ENCODE assay signal across 9 mouse cellular contexts in the genomic region with DNA sequence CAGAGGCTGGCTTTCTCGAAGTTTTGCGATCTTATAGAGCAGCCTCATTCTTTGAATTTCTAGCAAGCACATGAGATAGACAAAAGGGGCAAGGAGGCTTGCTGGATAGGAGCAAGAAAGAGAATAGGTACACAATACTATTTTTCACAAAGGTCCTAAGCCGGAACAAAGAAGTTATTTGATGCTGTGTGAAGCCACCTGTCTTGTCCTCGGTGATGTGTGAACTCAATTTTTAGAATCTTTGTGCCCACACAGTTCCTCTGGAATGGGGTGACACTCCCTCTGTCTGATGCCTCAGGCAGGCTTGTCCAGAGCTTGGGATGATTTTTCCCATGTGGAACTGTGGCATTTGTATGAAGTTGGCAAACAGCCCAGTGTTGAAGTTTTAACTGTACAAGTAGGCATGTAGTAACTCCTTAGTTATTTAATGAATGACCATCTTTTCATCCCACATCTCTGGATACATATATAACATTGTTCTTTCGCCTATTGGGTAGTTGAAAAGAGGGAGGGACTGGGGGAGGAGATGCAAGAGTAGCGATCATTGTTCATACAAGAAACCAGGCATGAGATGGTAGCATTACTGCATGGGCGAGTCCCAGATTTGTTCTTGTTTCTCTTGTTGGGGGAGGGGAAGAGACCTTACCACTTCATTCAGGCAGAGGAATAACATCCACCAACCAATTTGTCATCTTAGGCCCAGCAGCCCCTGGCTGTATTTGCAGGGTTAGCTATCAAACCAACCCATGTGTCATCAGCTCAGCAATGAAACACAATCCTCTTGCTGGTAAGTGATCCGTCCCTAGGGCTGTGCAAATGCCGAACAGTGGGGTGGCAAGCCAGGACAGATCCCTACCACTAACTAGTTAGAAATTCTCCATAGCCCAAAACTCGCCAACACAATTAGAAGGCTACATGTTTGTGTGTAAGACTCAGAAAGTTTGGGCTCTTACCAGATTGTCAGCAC.
DNase-seq lines count a peak whose midpoint lies in the region; ATAC-seq and TF ChIP-seq lines count a peak whose summit lies in the region.
"Had no signal": no experiment of that assay in that cellular context is flagged by ENCODE, and none has a peak within 500 bp of the region (broad histone marks: within the 10 kb centered on the region; RNA-seq: fewer than 3 reads in every experiment).

No protein-coding gene starts in this region.

- H3K9ac ChIP-seq in heart, embryonic 15.5 days = peak overlapping the region; percentile 56
- H3K9ac ChIP-seq in midbrain, embryonic 11.5 days (ENCODE audit: low read length) = peak overlapping the region; percentile 78

- peaks cover 2% of the 10 kb centered on the region; the same call in 1 of the 2 replicates for H3K27me3 ChIP-seq in heart, embryonic 15.5 days
- H3K27me3 ChIP-seq in midbrain, embryonic 11.5 days (ENCODE audit: control insufficient read depth, insufficient read depth, low read length) = peaks cover 6% of the 10 kb centered on the region; the same call in 1 of the 2 replicates

- WGBS in heart, embryonic 15.5 days = 47% methylated on average over 10 of the region's 10 CpGs
- 18% methylated on average over 10 of the region's 10 CpGs for WGBS in midbrain, embryonic 11.5 days

- no peak for ATAC-seq in heart, embryonic 15.5 days (replicated peaks; ENCODE audit: insufficient number of reproducible peaks, insufficient read depth, low FRiP score, low read depth)
- 0 out of 2 replicates have a peak, but pooled peaks have one; percentile 6 for ATAC-seq in midbrain, embryonic 11.5 days (ENCODE audit: low FRiP score)

- no peak for TF ChIP-seq POLR2A in cortical plate, adult 2 months (IDR thresholded peaks at IDR 0.05; ENCODE audit: extremely low read depth, insufficient read depth, low read length)

- no peaks in the 10 kb centered on the region for H3K36me3 ChIP-seq in heart, embryonic 15.5 days
- no peaks in the 10 kb centered on the region for H3K36me3 ChIP-seq in midbrain, embryonic 11.5 days (ENCODE audit: control insufficient read depth, insufficient read depth, low read length)
- H3K36me3 ChIP-seq: G1E had no signal

- TF ChIP-seq CTCF in cortical plate, adult 2 months (IDR thresholded peaks at IDR 0.05; ENCODE audit: extremely low read depth, insufficient read depth, low read length) = no peak

- H3K4me2 ChIP-seq in heart, embryonic 15.5 days = peak overlapping the region; percentile 74
- peak overlapping the region; percentile 57 for H3K4me2 ChIP-seq in midbrain, embryonic 11.5 days

- no peaks in the 10 kb centered on the region; the same call in 1 of the 2 replicates for H3K4me1 ChIP-seq in cortical plate, adult 2 months (ENCODE audit: control insufficient read depth, insufficient read depth, low read length)
- H3K4me1 ChIP-seq in heart, embryonic 15.5 days (replicated peaks) = peaks cover 9% of the 10 kb centered on the region
- H3K4me1 ChIP-seq in midbrain, embryonic 11.5 days (ENCODE audit: control insufficient read depth, insufficient read depth, low read length) = peaks cover 2% of the 10 kb centered on the region; the same call in 1 of the 2 replicates

- H3K4me3 ChIP-seq in cortical plate, adult 2 months (ENCODE audit: insufficient read depth, low read length) = no peak overlapping the region
- peak overlapping the region; percentile 63 for H3K4me3 ChIP-seq in heart, embryonic 15.5 days
- H3K4me3 ChIP-seq in midbrain, embryonic 11.5 days (ENCODE audit: low read depth, low read length) = peak overlapping the region; percentile 61

- H3K27ac ChIP-seq in cortical plate, adult 2 months (ENCODE audit: insufficient read depth, low read length) = peak overlapping the region; percentile 71; the same call in 1 of the 2 replicates
- H3K27ac ChIP-seq in heart, embryonic 15.5 days = peak overlapping the region; percentile 75; the same call in 1 of the 2 replicates
- H3K27ac ChIP-seq in midbrain, embryonic 11.5 days (ENCODE audit: low read depth, low read length) = peak overlapping the region; percentile 89

- H3K9me3 ChIP-seq in heart, embryonic 15.5 days (replicated peaks) = no peaks in the 10 kb centered on the region
- H3K9me3 ChIP-seq in midbrain, embryonic 11.5 days (ENCODE audit: control insufficient read depth, low read length) = no peaks in the 10 kb centered on the region
- H3K9me3 ChIP-seq: G1E had no signal

- peak; percentile 41 for DNase-seq in kidney, adult 9 months
- DNase-seq in kidney, adult 18-20 months = no peak
- peak; percentile 90 for DNase-seq in midbrain, embryonic 11.5 days (ENCODE audit: low spot score, missing footprints)
- DNase-seq in right cerebral cortex, adult 2 months (ENCODE audit: low spot score in 2 of 2) = no peak
- DNase-seq in frontal cortex, postnatal 36 days (ENCODE audit: low spot score in 2 of 2) = no peak
- DNase-seq in cerebellum, adult 18-20 months = no peak

Comparison
In these comparisons a context has a peak if more than half of its experiments do, and no peak if none do; other contexts are left out.
1. DNase-seq: peak in kidney, adult 9 months (single experiment) and midbrain, embryonic 11.5 days (single experiment); none in kidney, adult 18-20 months (single experiment), right cerebral cortex, adult 2 months (0 of 2), frontal cortex, postnatal 36 days (0 of 2) and cerebellum, adult 18-20 months (0 of 2).
2. Peak in every context shown above with its lines, with median percentiles within 50 percentile points of each other: H3K27ac ChIP-seq.